Mouse (Mus musculus) hindbrain, embryonic 11.5 days (tissue): Measurements from ENCODE around the gene Syne1. TPM values are rescaled to one million over a fixed set of nuclear protein-coding genes. Genes with fewer than 3 reads are reported as not detected.
A peak's percentile ranks its signal among the peaks of the same experiment; 100 is the strongest.

ENCODE experiments used
- ATAC-seq: fragments of 200-750 bp; cut with Nextera tagmentation; 2 replicates; pipeline ENCODE4 v1.8.0; 2017; ENCODE audit warnings: mild to moderate bottlenecking, moderate TSS enrichment, moderate library complexity; ENCODE audit not compliant: low FRiP score
- DNase-seq: peaks from one replicate; pipeline ENCODE4 v3.0.0-alpha.2; 2015; ENCODE audit warnings: low spot score
- H3K27ac ChIP-seq: fragments of 300-500 bp; sonication (generic); 2 replicates; pipeline ENCODE4 v1.5.1; 2014; ENCODE audit warnings: mild to moderate bottlenecking, low read depth, low read length
- H3K27me3 ChIP-seq: fragments of 300-500 bp; sonication (generic); 2 replicates; pipeline ENCODE4 v1.6.1; 2014; ENCODE audit warnings: mild to moderate bottlenecking, low read length, moderate library complexity, mixed read lengths; ENCODE audit not compliant: control insufficient read depth, insufficient read depth
- H3K36me3 ChIP-seq: fragments of 300-500 bp; sonication (generic); 2 replicates; pipeline ENCODE4 v1.6.1; 2014; ENCODE audit warnings: mild to moderate bottlenecking, low read length, moderate library complexity, mixed read lengths; ENCODE audit not compliant: control insufficient read depth, insufficient read depth
- H3K4me1 ChIP-seq: fragments of 300-500 bp; sonication (generic); replicated peaks from 2 replicates; pipeline ENCODE4 v1.6.1; 2014; ENCODE audit warnings: low read length, mixed read lengths; ENCODE audit not compliant: control insufficient read depth, insufficient read depth
- H3K4me2 ChIP-seq: fragments of 300-500 bp; sonication (generic); replicated peaks from 2 replicates; pipeline ENCODE4 v1.6.1; 2014; ENCODE audit warnings: mild to moderate bottlenecking, low read depth, low read length
- H3K4me3 ChIP-seq: fragments of 300-500 bp; sonication (generic); 2 replicates; pipeline ENCODE4 v1.5.1; 2014; ENCODE audit warnings: low read depth, low read length
- H3K9ac ChIP-seq: fragments of 300-500 bp; sonication (generic); 2 replicates; pipeline ENCODE4 v1.6.1; 2014; ENCODE audit warnings: low read depth, low read length
- H3K9me3 ChIP-seq: fragments of 300-500 bp; sonication (generic); 2 replicates; pipeline ENCODE4 v1.6.1; 2016; ENCODE audit warnings: low read length; ENCODE audit not compliant: control insufficient read depth
- WGBS: fragments of 180-500 bp; shearing (Covaris S2); extraction: QIAGEN DNeasy Blood & Tissue Kit; methylation state at CpG from one replicate; pipeline ENCODE4 v1.1.7; 2014; 5-methylcytosine and 5-hydroxymethylcytosine counted together
- polyA plus RNA-seq: library from polyadenylated mRNA; unstranded; fragments of >200 nt; fragmentation: Nextera tagmentation; extraction: Ambion mirVana; gene quantifications from 2 replicates; pipeline ENCODE4 v1.2.1, GENCODE M21; 2014

The Syne1 gene
- polyA plus RNA-seq, 1 experiment from 2014 or later: 6.3 TPM

GRCm38 (mm10) chr10:5056243-5056735 lies 495.0 kb downstream of the Syne1 start:
- DNase-seq (no peak), ATAC-seq (no peak)
- 63% methylated on average over 10 of the region's 10 CpGs for WGBS
- Histone ChIP-seq H3K4me2 (no peak overlapping the region), H3K4me3 (no peak overlapping the region), H3K4me1 (no peaks in the 10 kb centered on the region), H3K9ac (no peak overlapping the region), H3K27ac (no peak overlapping the region), H3K27me3 (no peaks in the 10 kb centered on the region), H3K9me3 (no peaks in the 10 kb centered on the region), H3K36me3 (no peaks in the 10 kb centered on the region)

GRCm38 (mm10) chr10:5045671-5046070 lies 505.6 kb downstream of the Syne1 start:
- no peak for ATAC-seq
- WGBS: 91% methylated on average over 5 of the region's 5 CpGs

GRCm38 (mm10) chr10:5045213-5045612 lies 506.1 kb downstream of the Syne1 start:
- H3K27ac ChIP-seq: no peak overlapping the region
- 91% methylated on average over 7 of the region's 7 CpGs for WGBS

More at GRCm38 (mm10) chr10:5045671-5046070, 505.6 kb downstream of the Syne1 start:
- no peaks in the 10 kb centered on the region for H3K9me3 ChIP-seq
- no peak overlapping the region for H3K9ac ChIP-seq
- no peak for DNase-seq
- no peaks in the 10 kb centered on the region for H3K27me3 ChIP-seq
- no peak overlapping the region for H3K27ac ChIP-seq
- H3K4me2 ChIP-seq: no peak overlapping the region
- no peaks in the 10 kb centered on the region for H3K36me3 ChIP-seq
- H3K4me1 ChIP-seq: no peaks in the 10 kb centered on the region
- no peak overlapping the region for H3K4me3 ChIP-seq

DNA sequence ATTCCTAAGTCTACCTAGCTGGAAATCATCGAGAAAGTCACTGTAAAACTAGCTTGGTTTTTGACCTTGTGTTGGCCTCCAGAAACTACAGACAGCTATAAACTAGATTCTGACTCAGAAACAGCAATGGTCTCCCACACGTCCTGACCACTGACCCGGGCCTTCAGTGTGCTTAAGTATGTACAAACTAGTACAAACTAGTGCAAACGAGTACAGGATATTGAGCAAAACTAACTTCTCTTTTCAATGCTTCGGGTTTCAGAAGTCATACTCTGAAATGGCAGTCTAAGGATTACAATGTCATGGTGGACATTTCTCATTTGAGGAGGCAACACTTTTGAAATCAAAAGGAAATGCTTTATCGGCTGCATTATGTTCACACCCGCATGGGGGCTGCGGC lies 506.8 kb downstream of the Syne1 start:
- no peak for ATAC-seq
- WGBS: 88% methylated on average over 8 of the region's 8 CpGs
- no peak overlapping the region for H3K9ac ChIP-seq

More at GRCm38 (mm10) chr10:5045213-5045612, 506.1 kb downstream of the Syne1 start:
- Histone ChIP-seq H3K4me1 (no peaks in the 10 kb centered on the region), H3K9ac (no peak overlapping the region), H3K4me2 (no peak overlapping the region), H3K36me3 (no peaks in the 10 kb centered on the region), H3K9me3 (no peaks in the 10 kb centered on the region), H3K4me3 (no peak overlapping the region), H3K27me3 (no peaks in the 10 kb centered on the region)
- DNase-seq (no peak), ATAC-seq (no peak)

DNA sequence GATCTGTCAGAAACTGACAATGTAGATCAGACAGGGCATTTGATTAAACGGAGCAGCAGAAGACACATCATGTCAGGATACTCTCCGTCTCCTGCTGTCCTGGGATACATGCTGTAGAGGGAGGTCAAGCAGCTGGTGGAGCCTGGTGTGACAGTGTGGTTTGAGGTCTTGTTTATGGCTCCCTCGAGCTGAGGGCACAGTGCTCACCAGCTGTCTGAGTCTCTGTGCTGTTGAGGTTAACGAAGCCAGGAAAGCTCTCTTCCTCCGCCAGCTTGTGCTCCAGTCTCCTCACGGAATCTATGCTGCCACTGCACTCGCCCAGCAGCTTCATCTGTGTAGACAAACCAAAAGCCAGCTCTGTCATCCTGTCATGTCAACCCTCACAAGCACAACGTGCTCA lies 510.0 kb downstream of the Syne1 start:
- Histone ChIP-seq H3K9me3 (no peaks in the 10 kb centered on the region), H3K4me3 (no peak overlapping the region), H3K9ac (no peak overlapping the region), H3K4me2 (no peak overlapping the region), H3K27me3 (no peaks in the 10 kb centered on the region), H3K36me3 (no peaks in the 10 kb centered on the region), H3K27ac (no peak overlapping the region), H3K4me1 (no peaks in the 10 kb centered on the region)
- WGBS: 79% methylated on average over 8 of the region's 8 CpGs
- DNase-seq (no peak), ATAC-seq (no peak)

More for the DNA sequence above, 506.8 kb downstream of the Syne1 start:
- DNase-seq: no peak
- H3K27ac ChIP-seq: no peak overlapping the region
- H3K9me3 ChIP-seq: no peaks in the 10 kb centered on the region
- no peaks in the 10 kb centered on the region for H3K4me1 ChIP-seq
- H3K27me3 ChIP-seq: no peaks in the 10 kb centered on the region
- no peak overlapping the region for H3K4me2 ChIP-seq
- H3K36me3 ChIP-seq: no peaks in the 10 kb centered on the region
- no peak overlapping the region for H3K4me3 ChIP-seq

DNA sequence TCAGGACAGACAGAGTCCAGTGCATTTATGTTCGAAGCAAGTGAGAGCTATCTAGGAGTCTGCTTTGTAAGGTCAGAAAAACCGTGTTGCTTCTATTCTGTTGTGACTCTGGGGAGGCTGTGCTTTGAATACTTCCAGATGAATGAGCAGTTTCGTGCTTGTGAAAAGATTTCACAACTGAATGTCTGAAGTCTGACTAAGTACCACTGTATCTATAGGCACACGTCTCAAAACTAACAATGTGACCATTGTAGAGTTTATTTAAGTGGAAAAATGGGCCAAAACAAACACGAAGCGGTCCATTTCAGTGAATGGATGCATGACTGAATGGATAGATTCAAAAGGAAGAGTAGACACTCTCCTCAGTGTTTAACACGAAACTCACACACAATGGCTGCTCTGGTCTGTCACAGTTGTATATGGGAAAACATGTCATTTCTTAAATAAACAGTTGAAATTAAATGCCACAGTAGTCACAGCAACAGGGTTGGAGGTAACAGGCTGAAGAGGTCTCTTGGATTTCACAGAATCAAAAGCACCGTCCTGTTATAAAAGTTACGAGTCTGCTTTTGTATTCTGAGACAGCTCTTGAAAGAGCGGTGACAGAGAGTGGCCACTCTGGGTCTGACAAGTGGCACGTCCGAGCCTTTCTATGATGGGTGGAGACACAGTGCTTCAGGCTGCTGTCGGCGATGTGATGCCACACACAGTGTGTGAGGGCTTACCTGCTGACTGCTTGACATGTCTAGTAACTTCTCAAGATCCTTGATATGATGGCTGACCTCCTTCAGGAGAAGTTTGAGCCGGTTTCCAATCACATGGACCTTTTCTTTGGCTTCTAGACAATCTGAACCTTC lies 518.9 kb downstream of the Syne1 start:
- no peak overlapping the region for H3K27ac ChIP-seq
- peak; percentile 8 for DNase-seq
- no peak overlapping the region for H3K9ac ChIP-seq
- no peak overlapping the region for H3K4me3 ChIP-seq
- 45% methylated on average over 15 of the region's 15 CpGs for WGBS
- H3K9me3 ChIP-seq: no peaks in the 10 kb centered on the region
- peak; percentile 80 for ATAC-seq
- no peak overlapping the region for H3K4me2 ChIP-seq
- no peaks in the 10 kb centered on the region for H3K36me3 ChIP-seq
- H3K4me1 ChIP-seq: no peaks in the 10 kb centered on the region
- H3K27me3 ChIP-seq: no peaks in the 10 kb centered on the region

GRCm38 (mm10) chr10:5029883-5030282 lies 521.4 kb downstream of the Syne1 start:
- no peak for DNase-seq
- Histone ChIP-seq H3K9ac (no peak overlapping the region), H3K4me3 (no peak overlapping the region), H3K4me1 (no peaks in the 10 kb centered on the region), H3K4me2 (no peak overlapping the region), H3K27me3 (no peaks in the 10 kb centered on the region), H3K27ac (no peak overlapping the region), H3K36me3 (no peaks in the 10 kb centered on the region), H3K9me3 (no peaks in the 10 kb centered on the region)
- WGBS: 95% methylated on average over 1 of the region's 1 CpGs
- no peak for ATAC-seq

DNA sequence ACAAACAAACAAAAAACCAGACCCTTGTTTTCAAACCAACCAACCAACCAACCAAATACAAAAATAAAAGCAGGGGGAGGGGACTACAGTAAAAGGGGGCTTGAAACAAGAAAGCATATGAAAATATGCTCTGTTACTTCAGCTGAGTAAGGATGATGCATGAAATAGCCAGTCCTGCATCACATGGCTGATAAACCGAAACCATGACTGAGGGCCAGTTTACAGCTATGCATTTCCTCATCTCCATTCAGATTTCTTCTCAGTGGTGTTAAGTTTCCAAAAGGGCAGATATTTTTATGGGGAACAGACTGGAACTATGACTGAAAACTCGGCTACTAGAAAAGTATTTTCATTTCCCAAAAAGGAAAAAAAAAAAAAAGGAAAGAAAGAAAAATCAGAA lies 522.1 kb downstream of the Syne1 start:
- 83% methylated on average over 2 of the region's 2 CpGs for WGBS
- Histone ChIP-seq H3K4me2 (no peak overlapping the region), H3K27ac (no peak overlapping the region), H3K9me3 (no peaks in the 10 kb centered on the region), H3K4me3 (no peak overlapping the region), H3K27me3 (no peaks in the 10 kb centered on the region), H3K9ac (no peak overlapping the region), H3K4me1 (no peaks in the 10 kb centered on the region), H3K36me3 (no peaks in the 10 kb centered on the region)
- DNase-seq (no peak), ATAC-seq (no peak)

GRCm38 (mm10) chr10:5028301-5028700 lies 523.0 kb downstream of the Syne1 start:
- WGBS: 90% methylated on average over 9 of the region's 9 CpGs
- Histone ChIP-seq H3K27me3 (no peaks in the 10 kb centered on the region), H3K9ac (no peak overlapping the region), H3K9me3 (no peaks in the 10 kb centered on the region), H3K4me3 (no peak overlapping the region), H3K4me2 (no peak overlapping the region), H3K4me1 (no peaks in the 10 kb centered on the region), H3K27ac (no peak overlapping the region), H3K36me3 (no peaks in the 10 kb centered on the region)
- ATAC-seq (no peak), DNase-seq (no peak)
